Mouse (Mus musculus) T-helper 2 cell (primary cell): ENCODE measurements around the gene Vps52.

Source experiments
- in situ Hi-C: fragments of 300-600 bp; cut with MboI, MseI; formaldehyde crosslinking; loops from one replicate; pipeline ENCODE4 v1.15.1; 2025; ENCODE audit warnings: high pct_unique_total_duplicates

Gene Vps52

DNA sequence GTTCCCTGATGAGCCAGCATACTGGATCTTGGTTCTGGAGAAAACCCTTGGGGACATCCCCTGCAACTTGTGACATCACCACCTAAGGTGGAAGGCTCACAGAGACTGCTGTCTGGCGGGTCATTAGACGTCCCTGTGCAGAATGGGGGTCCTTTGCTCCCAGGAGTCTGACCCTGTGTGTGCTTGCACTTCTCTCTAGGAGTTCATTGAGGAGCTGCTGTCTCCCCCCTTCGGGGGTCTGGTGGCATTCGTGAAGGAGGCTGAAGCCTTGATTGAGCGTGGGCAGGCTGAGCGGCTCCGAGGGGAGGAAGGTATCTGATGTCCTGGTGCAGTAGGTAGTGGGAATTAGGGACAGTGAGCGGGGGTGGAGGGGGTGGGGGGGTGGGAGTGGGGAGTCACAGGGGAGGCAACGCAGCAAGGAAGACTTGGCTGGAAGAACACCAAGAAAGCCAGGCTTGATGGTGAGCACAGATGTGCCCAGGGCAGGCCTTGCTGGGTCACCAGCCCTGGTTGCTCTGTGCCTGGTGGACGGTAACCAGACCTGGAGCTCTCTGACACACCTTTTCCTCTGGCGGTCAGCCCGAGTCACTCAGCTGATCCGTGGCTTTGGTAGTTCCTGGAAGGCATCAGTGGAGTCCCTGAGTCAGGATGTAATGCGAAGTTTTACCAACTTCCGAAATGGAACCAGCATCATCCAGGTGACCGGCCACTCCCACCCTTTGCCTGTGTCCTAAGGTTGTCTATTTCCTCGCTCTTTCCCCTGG, 9.7 kb downstream of the Vps52 start:
- in situ Hi-C loops, result loop anchor here (5.0 kb wide), 1 partner anchor 57 kb away; the partner anchor contains the start of gene Ring1

GRCm38 (mm10) chr17:33965846-33966550, 10.4 kb downstream of the Vps52 start:
- in situ Hi-C loops, result loop anchor here (5.0 kb wide), 1 partner anchor 56 kb away; the partner anchor contains the start of gene Ring1

DNA sequence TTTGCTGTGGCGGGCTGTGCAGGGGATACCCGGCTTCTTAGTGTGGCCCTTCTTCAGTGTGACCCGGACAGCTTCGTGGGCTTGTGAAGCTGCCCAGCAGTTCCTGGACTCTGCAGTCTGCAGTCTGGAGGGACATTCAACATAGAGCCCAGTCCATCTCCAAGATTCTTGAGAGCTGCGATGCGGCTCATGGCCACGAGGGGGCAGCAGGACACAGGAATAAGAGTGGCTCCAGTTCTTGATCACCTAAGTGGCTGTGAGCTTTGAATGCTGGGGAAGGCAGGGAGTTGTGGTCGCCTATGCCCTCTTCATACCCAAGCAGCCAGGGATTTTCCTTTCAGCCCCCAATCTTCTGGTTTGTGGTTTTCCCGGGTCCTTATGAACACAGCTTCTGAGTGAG, 12.9 kb downstream of the Vps52 start:
- in situ Hi-C loops, result loop anchor here (5.0 kb wide), 1 partner anchor 54 kb away; the partner anchor contains the start of gene Ring1

GRCm38 (mm10) chr17:33968927-33969326, 13.3 kb downstream of the Vps52 start:
- in situ Hi-C loops, result loop anchor here (5.0 kb wide), 1 partner anchor 53 kb away; the partner anchor contains the start of gene Ring1

GRCm38 (mm10) chr17:33969394-33969793, 13.8 kb downstream of the Vps52 start:
- in situ Hi-C loops, result loop anchor here (5.0 kb wide), 1 partner anchor 53 kb away; the partner anchor contains the start of gene Ring1

GRCm38 (mm10) chr17:33972691-33973090, 17.1 kb downstream of the Vps52 start:
- in situ Hi-C loops, result no loop called here

DNA sequence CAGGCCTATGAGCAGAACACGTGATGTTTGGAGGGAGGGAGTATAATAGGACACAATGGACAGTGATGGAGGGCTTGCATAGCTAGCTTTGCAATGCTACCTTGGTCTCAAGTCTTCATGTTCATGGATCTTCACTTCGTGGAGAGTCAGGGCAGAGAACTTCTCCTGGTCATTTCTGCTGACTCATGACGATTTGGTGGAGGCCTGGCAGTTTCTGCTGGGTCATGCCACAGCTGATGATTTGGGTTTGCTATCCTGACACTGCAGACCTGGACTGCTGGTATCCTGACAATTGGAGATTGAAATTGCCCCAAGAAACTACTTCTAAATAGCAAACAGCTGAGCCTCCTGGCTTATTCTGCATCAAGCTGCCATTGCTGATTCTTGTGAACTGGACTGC, 18.0 kb downstream of the Vps52 start:
- in situ Hi-C loops, result no loop called here

- in situ Hi-C loops, result loop anchor here (25.0 kb wide), 1 partner anchor 1459 kb away; the partner anchor contains the start of gene H2-Q7
These were observed 22.4 kb downstream of the Vps52 start for GRCm38 (mm10) chr17:33977861-33978557.

- in situ Hi-C loops, result loop anchor here (25.0 kb wide), 1 partner anchor 1459 kb away; the partner anchor contains the start of gene H2-Q7
These were observed 23.0 kb downstream of the Vps52 start for GRCm38 (mm10) chr17:33978631-33979031.

DNA sequence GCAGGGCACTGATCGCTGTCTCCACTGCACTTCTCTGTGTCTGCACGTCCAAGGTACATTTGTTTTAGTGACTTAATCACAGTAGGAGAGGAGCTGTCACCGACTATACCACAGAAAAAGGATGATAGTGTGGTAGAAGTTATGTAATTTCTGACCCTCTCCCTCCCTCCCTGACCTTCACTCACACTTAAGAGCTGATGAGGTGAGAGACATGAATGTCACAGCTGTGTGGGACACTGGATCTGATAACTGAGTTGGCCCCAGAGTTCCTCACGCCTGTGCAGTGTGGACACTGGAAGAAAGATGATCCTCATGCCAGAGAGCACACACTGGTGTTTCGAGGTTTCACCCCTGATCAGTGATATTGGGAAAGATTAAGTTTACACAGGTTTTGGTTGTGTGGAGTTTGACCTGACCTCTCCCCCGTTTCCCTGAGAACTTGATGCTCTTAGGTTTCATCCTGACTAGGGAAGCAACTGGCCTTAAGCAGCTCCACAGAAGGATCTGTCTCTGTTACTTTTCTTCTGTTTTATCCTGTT, 24.0 kb downstream of the Vps52 start:
- in situ Hi-C loops, result loop anchor here (25.0 kb wide), 1 partner anchor 1458 kb away; the partner anchor contains the start of gene H2-Q7

GRCm38 (mm10) chr17:33980181-33981035, 24.8 kb downstream of the Vps52 start:
- in situ Hi-C loops, result loop anchor here (25.0 kb wide), 1 partner anchor 1457 kb away; the partner anchor contains the start of gene H2-Q7

DNA sequence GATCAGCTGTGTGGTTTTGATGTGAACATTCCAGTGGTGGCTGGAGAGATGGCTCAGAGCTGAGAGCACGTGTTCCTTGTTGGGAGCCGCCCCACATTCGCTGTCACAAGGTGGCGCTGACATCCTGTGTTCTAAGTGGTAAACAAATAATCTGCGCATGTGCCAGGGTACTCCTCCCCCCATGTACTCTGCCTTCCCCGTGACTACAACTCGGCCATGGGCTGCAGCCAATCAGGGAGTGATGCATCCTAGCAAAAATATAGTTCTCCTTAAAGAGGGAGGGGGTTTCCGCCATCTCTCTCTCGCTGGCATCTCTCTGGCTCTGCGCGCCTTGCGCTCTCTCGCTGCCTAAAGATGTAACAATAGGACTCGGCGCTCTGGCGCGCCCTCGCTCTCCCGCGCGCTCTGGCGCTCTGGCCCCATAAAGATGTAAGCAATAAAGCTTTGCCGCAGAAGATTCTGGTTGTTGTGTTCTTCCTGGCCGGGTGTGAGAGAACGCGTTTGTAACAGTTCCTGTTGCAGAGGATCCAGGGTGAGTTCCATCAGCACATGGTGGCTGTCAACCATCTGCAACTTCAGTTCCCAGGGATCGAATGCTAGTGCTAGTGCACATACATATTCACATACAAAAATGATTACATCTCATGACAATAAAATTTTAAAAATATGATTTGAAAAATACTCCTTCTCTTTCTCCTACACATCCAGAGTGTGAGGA, 25.7 kb downstream of the Vps52 start:
- in situ Hi-C loops, result loop anchor here (25.0 kb wide), 1 partner anchor 1456 kb away; the partner anchor contains the start of gene H2-Q7

GRCm38 (mm10) chr17:33982136-33982535, 26.5 kb downstream of the Vps52 start:
- in situ Hi-C loops, result loop anchor here (25.0 kb wide), 1 partner anchor 1455 kb away; the partner anchor contains the start of gene H2-Q7

GRCm38 (mm10) chr17:33991788-33992664, 36.4 kb downstream of the Vps52 start:
- in situ Hi-C loops, result loop anchor here (25.0 kb wide), 1 partner anchor 1445 kb away; the partner anchor contains the start of gene H2-Q7

GRCm38 (mm10) chr17:33994959-33995358, 39.3 kb downstream of the Vps52 start:
- in situ Hi-C loops, result loop anchor here (25.0 kb wide), 1 partner anchor 1442 kb away; the partner anchor contains the start of gene H2-Q7

GRCm38 (mm10) chr17:33995651-33996050, 40.0 kb downstream of the Vps52 start:
- in situ Hi-C loops, result loop anchor here (25.0 kb wide), 1 partner anchor 1442 kb away; the partner anchor contains the start of gene H2-Q7

- in situ Hi-C loops, result loop anchor here (25.0 kb wide), 1 partner anchor 1440 kb away; the partner anchor contains the start of gene H2-Q7
These were observed 41.4 kb downstream of the Vps52 start for GRCm38 (mm10) chr17:33997025-33997424.

DNA sequence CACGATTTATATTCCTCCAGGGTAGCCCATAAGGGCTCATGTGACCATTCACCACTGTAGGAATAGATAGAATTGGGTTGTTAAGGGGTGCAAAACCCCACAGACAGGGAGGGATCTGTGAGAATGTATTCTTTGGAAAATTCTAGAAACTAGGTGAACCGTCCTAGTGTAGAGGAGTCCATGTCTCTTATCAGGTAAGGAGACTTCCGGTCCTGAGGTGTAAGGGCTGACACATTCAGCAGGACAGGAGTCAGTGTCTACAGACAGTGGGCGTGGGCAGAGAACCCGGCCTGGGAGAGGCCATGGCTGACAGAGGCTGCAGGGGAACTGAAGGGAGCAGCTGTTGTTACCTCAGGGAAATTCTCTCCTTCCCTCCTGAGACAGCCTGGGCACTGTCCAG, 43.1 kb downstream of the Vps52 start:
- in situ Hi-C loops, result loop anchor here (25.0 kb wide), 1 partner anchor 1439 kb away; the partner anchor contains the start of gene H2-Q7
